Mouse (Mus musculus) hindbrain, embryonic 12.5 days (tissue): ENCODE measurements at regions not wholly inside any gene's neighbourhood (a gene's known extent, or its start where the extent isn't known, plus 50 kb on each side); places are given as distances from the start of the nearest gene placed in this dataset.

Experiments used
- ATAC-seq: fragments of 200-750 bp; cut with Nextera tagmentation; 2 replicates; pipeline ENCODE4 v1.8.0; 2017; ENCODE audit warnings: moderate TSS enrichment; ENCODE audit not compliant: low FRiP score
- H3K27ac ChIP-seq: fragments of 300-500 bp; sonication (generic); 2 replicates; pipeline ENCODE4 v1.5.1; 2016; ENCODE audit warnings: mild to moderate bottlenecking
- H3K27me3 ChIP-seq: fragments of 300-500 bp; sonication (generic); 2 replicates; pipeline ENCODE4 v1.6.1; 2016; ENCODE audit warnings: mild to moderate bottlenecking
- H3K36me3 ChIP-seq: fragments of 300-500 bp; sonication (generic); 2 replicates; pipeline ENCODE4 v1.6.1; 2016; ENCODE audit warnings: mild to moderate bottlenecking
- H3K4me1 ChIP-seq: fragments of 300-500 bp; sonication (generic); 2 replicates; pipeline ENCODE4 v1.6.1; 2016
- H3K4me2 ChIP-seq: fragments of 300-500 bp; sonication (generic); replicated peaks from 2 replicates; pipeline ENCODE4 v1.6.1; 2016; ENCODE audit warnings: mild to moderate bottlenecking
- H3K4me3 ChIP-seq: fragments of 300-500 bp; sonication (generic); 2 replicates; pipeline ENCODE4 v1.5.1; 2016; ENCODE audit warnings: mild to moderate bottlenecking
- H3K9ac ChIP-seq: fragments of 300-500 bp; sonication (generic); 2 replicates; pipeline ENCODE4 v1.6.1; 2016; ENCODE audit warnings: mild to moderate bottlenecking, moderate library complexity
- H3K9me3 ChIP-seq: fragments of 300-500 bp; sonication (generic); replicated peaks from 2 replicates; pipeline ENCODE4 v1.6.1; 2016; ENCODE audit warnings: mild to moderate bottlenecking
- WGBS: fragments of 180-500 bp; shearing (Covaris S2); methylation state at CpG from one replicate; pipeline ENCODE4 v1.1.7; 2016; 5-methylcytosine and 5-hydroxymethylcytosine counted together

- Histone ChIP-seq H3K27me3 (no peaks in the 10 kb centered on the region), H3K4me2 (no peak overlapping the region), H3K4me1 (no peaks in the 10 kb centered on the region), H3K36me3 (no peaks in the 10 kb centered on the region), H3K9ac (no peak overlapping the region), H3K4me3 (no peak overlapping the region), H3K9me3 (no peaks in the 10 kb centered on the region), H3K27ac (no peak overlapping the region)
- ATAC-seq = peak; percentile 89
- 70% methylated on average over 1 of the region's 1 CpGs for WGBS
Measured at GRCm38 (mm10) chr1:108797053-108797801, 1185.0 kb upstream of the Cdh7 start.

DNA sequence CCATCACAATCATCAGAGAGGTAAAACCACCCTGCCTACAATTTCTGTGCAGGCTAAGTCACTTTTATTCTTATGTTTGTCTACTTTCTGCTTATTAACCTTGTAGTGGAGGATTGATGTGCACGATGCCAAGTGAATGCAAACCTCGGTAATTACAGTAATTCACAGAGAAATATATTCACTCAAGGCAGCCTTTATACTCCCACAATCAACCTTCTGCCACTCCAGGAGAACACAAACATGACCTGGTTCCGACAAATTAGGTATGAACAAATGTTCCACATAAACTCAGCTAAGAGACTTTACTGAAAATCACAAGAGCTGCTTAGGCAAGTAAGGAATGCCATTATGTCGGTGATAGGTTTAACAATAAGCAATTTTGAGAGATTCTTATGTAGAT lies 1182.1 kb upstream of the Cdh7 start:
- H3K4me1 ChIP-seq = no peaks in the 10 kb centered on the region
- H3K36me3 ChIP-seq = no peaks in the 10 kb centered on the region
- H3K9me3 ChIP-seq = no peaks in the 10 kb centered on the region
- H3K27ac ChIP-seq = no peak overlapping the region
- ATAC-seq = no peak
- H3K4me3 ChIP-seq = no peak overlapping the region
- no peak overlapping the region for H3K9ac ChIP-seq
- no peaks in the 10 kb centered on the region for H3K27me3 ChIP-seq
- WGBS = 71% methylated on average over 4 of the region's 4 CpGs
- H3K4me2 ChIP-seq = no peak overlapping the region

GRCm38 (mm10) chr1:108827238-108827637 lies 1155.0 kb upstream of the Cdh7 start:
- H3K4me1 ChIP-seq = no peaks in the 10 kb centered on the region
- no peak overlapping the region for H3K4me2 ChIP-seq
- H3K27ac ChIP-seq = no peak overlapping the region
- WGBS = 88% methylated on average over 2 of the region's 2 CpGs
- no peaks in the 10 kb centered on the region for H3K27me3 ChIP-seq
- no peaks in the 10 kb centered on the region for H3K9me3 ChIP-seq
- H3K36me3 ChIP-seq = no peaks in the 10 kb centered on the region
- no peak overlapping the region for H3K9ac ChIP-seq
- H3K4me3 ChIP-seq = no peak overlapping the region
- no peak for ATAC-seq
